Mouse (Mus musculus): Measurements from ENCODE around the gene Ppp1r12c. TPM values are rescaled to one million over a fixed set of nuclear protein-coding genes. Genes with fewer than 3 reads are reported as not detected.
"Not testable (repeated sequence)": the region's sequence is repeated elsewhere in the genome, so short reads cannot be mapped to it uniquely, and the experiment has no call there.

The Ppp1r12c gene
- 34.9 and 51.9 TPM in 2 replicates for polyA plus RNA-seq (2015; fragmentation: Nextera tagmentation; extraction: Ambion mirVana)

- H3K4me3 ChIP-seq (replicated peaks), result peak within 1 kb of the TSS; percentile 92
- ATAC-seq, result peak; percentile 90
- H3K4me2 ChIP-seq (replicated peaks), result peak within 1 kb of the TSS; percentile 85
- peaks cover 43% of the 10 kb centered on the region for H3K4me1 ChIP-seq (replicated peaks)
- no peaks in the 10 kb centered on the region for H3K9me3 ChIP-seq
- WGBS, result under 1% methylated on average over 51 of the region's 62 CpGs
- peaks cover 12% of the 10 kb centered on the region for H3K36me3 ChIP-seq
- peak within 1 kb of the TSS; percentile 97 for H3K9ac ChIP-seq (replicated peaks)
- no peaks in the 10 kb centered on the region for H3K27me3 ChIP-seq
- H3K27ac ChIP-seq, result peak within 1 kb of the TSS; percentile 92
Observed at GRCm38 (mm10) chr7:4501558-4502397, at the start of gene Ppp1r12c. Gene Ppp1r12c, minus strand, starts transcription at chr7:4501680.

GRCm38 (mm10) chr7:4547221-4547641, 45.8 kb upstream of the Ppp1r12c start, which contains the start of gene Syt5:
Gene Syt5, minus strand, starts transcription at chr7:4547541.
- Histone ChIP-seq H3K4me1 (replicated peaks) (peaks cover 19% of the 10 kb centered on the region), H3K9ac (replicated peaks) (peak within 1 kb of the TSS; percentile 65), H3K9me3 (no peaks in the 10 kb centered on the region)

GRCm38 (mm10) chr7:4546591-4547131, 45.2 kb upstream of the Ppp1r12c start:
- Histone ChIP-seq H3K4me2 (replicated peaks) (peak overlapping the region; percentile 76), H3K4me3 (replicated peaks) (peak overlapping the region; percentile 57), H3K9ac (replicated peaks) (peak overlapping the region; percentile 65), H3K9me3 (no peaks in the 10 kb centered on the region), H3K4me1 (replicated peaks) (peaks cover 19% of the 10 kb centered on the region), H3K27ac (peak overlapping the region; percentile 92), H3K36me3 (peaks cover 14% of the 10 kb centered on the region), H3K27me3 (no peaks in the 10 kb centered on the region)
- ATAC-seq, result peak; percentile 93
- under 1% methylated on average over 26 of the region's 26 CpGs for WGBS

More at GRCm38 (mm10) chr7:4547221-4547641, 45.8 kb upstream of the Ppp1r12c start, which contains the start of gene Syt5:
- Histone ChIP-seq H3K36me3 (peaks cover 8% of the 10 kb centered on the region), H3K27ac (peak within 1 kb of the TSS; percentile 92), H3K27me3 (no peaks in the 10 kb centered on the region), H3K4me2 (replicated peaks) (peak within 1 kb of the TSS; percentile 76), H3K4me3 (replicated peaks) (peak within 1 kb of the TSS; percentile 57)
- whole genome bisulfite sequencing, result 4% methylated on average over 32 of the region's 33 CpGs
- ATAC-seq, result peak; percentile 76

GRCm38 (mm10) chr7:4546050-4546449, 44.6 kb upstream of the Ppp1r12c start:
- Histone ChIP-seq H3K9me3 (no peaks in the 10 kb centered on the region), H3K9ac (replicated peaks) (peak overlapping the region; percentile 65), H3K4me2 (replicated peaks) (peak overlapping the region; percentile 76), H3K4me1 (replicated peaks) (peaks cover 19% of the 10 kb centered on the region), H3K27ac (peak overlapping the region; percentile 92), H3K4me3 (replicated peaks) (peak overlapping the region; percentile 57), H3K36me3 (peaks cover 20% of the 10 kb centered on the region), H3K27me3 (no peaks in the 10 kb centered on the region)
- ATAC-seq, result peak; percentile 53
- 67% methylated on average over 15 of the region's 15 CpGs for WGBS

- Histone ChIP-seq H3K9me3 (no peaks in the 10 kb centered on the region), H3K36me3 (peaks cover 41% of the 10 kb centered on the region), H3K4me1 (replicated peaks) (peaks cover 12% of the 10 kb centered on the region), H3K4me2 (replicated peaks) (no peak overlapping the region), H3K4me3 (replicated peaks) (no peak overlapping the region), H3K27me3 (no peaks in the 10 kb centered on the region), H3K9ac (replicated peaks) (no peak overlapping the region), H3K27ac (no peak overlapping the region)
- ATAC-seq, result no peak
- WGBS, result 40% methylated on average over 17 of the region's 17 CpGs
Observed at GRCm38 (mm10) chr7:4542013-4542412, 40.5 kb upstream of the Ppp1r12c start.

- no peak overlapping the region for H3K4me3 ChIP-seq (replicated peaks)
- peaks cover 41% of the 10 kb centered on the region for H3K36me3 ChIP-seq
- 65% methylated on average over 5 of the region's 5 CpGs for WGBS
- H3K27me3 ChIP-seq, result no peaks in the 10 kb centered on the region
- H3K4me2 ChIP-seq (replicated peaks), result no peak overlapping the region
- peaks cover 12% of the 10 kb centered on the region for H3K4me1 ChIP-seq (replicated peaks)
- H3K9me3 ChIP-seq, result no peaks in the 10 kb centered on the region
- no peak for ATAC-seq
- no peak overlapping the region for H3K27ac ChIP-seq
- no peak overlapping the region for H3K9ac ChIP-seq (replicated peaks)
Observed at GRCm38 (mm10) chr7:4541344-4541743, 39.9 kb upstream of the Ppp1r12c start.

GRCm38 (mm10) chr7:4539019-4539418, 37.5 kb upstream of the Ppp1r12c start:
- Histone ChIP-seq H3K4me2 (replicated peaks) (no peak overlapping the region), H3K27me3 (no peaks in the 10 kb centered on the region), H3K27ac (no peak overlapping the region), H3K9me3 (no peaks in the 10 kb centered on the region), H3K36me3 (peaks cover 41% of the 10 kb centered on the region), H3K4me1 (replicated peaks) (no peaks in the 10 kb centered on the region), H3K9ac (replicated peaks) (no peak overlapping the region), H3K4me3 (replicated peaks) (no peak overlapping the region)
- no peak for ATAC-seq
- 91% methylated on average over 2 of the region's 2 CpGs for WGBS

GRCm38 (mm10) chr7:4537181-4537580, 35.7 kb upstream of the Ppp1r12c start:
- Histone ChIP-seq H3K9me3 (no peaks in the 10 kb centered on the region), H3K4me3 (replicated peaks) (no peak overlapping the region), H3K27ac (no peak overlapping the region), H3K36me3 (peaks cover 33% of the 10 kb centered on the region), H3K4me1 (replicated peaks) (peaks cover 4% of the 10 kb centered on the region), H3K27me3 (peaks cover 3% of the 10 kb centered on the region), H3K9ac (replicated peaks) (no peak overlapping the region), H3K4me2 (replicated peaks) (no peak overlapping the region)
- WGBS, result 60% methylated on average over 4 of the region's 4 CpGs
- ATAC-seq, result no peak

GRCm38 (mm10) chr7:4536369-4536768, 34.9 kb upstream of the Ppp1r12c start:
- 87% methylated on average over 4 of the region's 4 CpGs for WGBS

GRCm38 (mm10) chr7:4532005-4532729, 30.7 kb upstream of the Ppp1r12c start, which contains the start of gene Dnaaf3:
Gene Dnaaf3, minus strand, starts transcription at chr7:4532453.
- H3K4me3 ChIP-seq (replicated peaks), result peak within 1 kb of the TSS; percentile 32
- peak within 1 kb of the TSS; percentile 50 for H3K4me2 ChIP-seq (replicated peaks)
- ATAC-seq, result peak; percentile 64
- H3K9ac ChIP-seq (replicated peaks), result 0 out of 2 replicates have a peak within 1 kb of the TSS, but pooled peaks have one; percentile 23
- no peaks in the 10 kb centered on the region for H3K9me3 ChIP-seq
- peaks cover 12% of the 10 kb centered on the region for H3K27me3 ChIP-seq
- H3K4me1 ChIP-seq (replicated peaks), result peaks cover 14% of the 10 kb centered on the region
- H3K36me3 ChIP-seq, result no peaks in the 10 kb centered on the region
- WGBS, result 4% methylated on average over 28 of the region's 28 CpGs
- H3K27ac ChIP-seq, result no peak within 1 kb of the TSS

More at GRCm38 (mm10) chr7:4536369-4536768, 34.9 kb upstream of the Ppp1r12c start:
- Histone ChIP-seq H3K9ac (replicated peaks) (no peak overlapping the region), H3K4me1 (replicated peaks) (peaks cover 11% of the 10 kb centered on the region), H3K36me3 (peaks cover 25% of the 10 kb centered on the region), H3K9me3 (no peaks in the 10 kb centered on the region), H3K4me2 (replicated peaks) (no peak overlapping the region), H3K27ac (no peak overlapping the region), H3K27me3 (peaks cover 6% of the 10 kb centered on the region), H3K4me3 (replicated peaks) (no peak overlapping the region)
- ATAC-seq, result no peak

GRCm38 (mm10) chr7:4530166-4530565, 28.7 kb upstream of the Ppp1r12c start:
- peaks cover 27% of the 10 kb centered on the region for H3K4me1 ChIP-seq (replicated peaks)

More at GRCm38 (mm10) chr7:4530166-4530565, 28.7 kb upstream of the Ppp1r12c start:
- not testable (repeated sequence) for H3K9ac ChIP-seq (replicated peaks); ATAC-seq; H3K4me2 ChIP-seq (replicated peaks); H3K36me3 ChIP-seq; H3K27ac ChIP-seq; H3K4me3 ChIP-seq (replicated peaks); H3K9me3 ChIP-seq
- H3K27me3 ChIP-seq, result peaks cover 12% of the 10 kb centered on the region
- WGBS, result 59% methylated on average over 8 of the region's 8 CpGs

All from midbrain, embryonic 13.5 days (tissue).